Mouse (Mus musculus) liver, embryonic 14.5 days (tissue): Measurements from ENCODE around the gene Ttc32.

Experiments used
- CTCF ChIP-seq: IDR thresholded peaks from 2 replicates; pipeline ENCODE4 v1.5.1; 2016; ENCODE audit warnings: antibody characterized with exemption, low read depth, control low read depth
- EP300 ChIP-seq: IDR thresholded peaks from 2 replicates; pipeline ENCODE4 v1.6.1; 2016; ENCODE audit warnings: antibody characterized with exemption, low read depth

GRCm38 (mm10) chr12:9033140-9033539 is 3.3 kb downstream of the Ttc32 start:
- TF ChIP-seq CTCF: no peak
- TF ChIP-seq EP300: no peak
